Mouse (Mus musculus) bone marrow macrophage, adult 2 months (primary cell): ENCODE measurements around the gene Azin2. TPM values are rescaled to one million over a fixed set of nuclear protein-coding genes. Genes with fewer than 3 reads are reported as not detected.

Source experiments
- H3K27ac ChIP-seq: 2 replicates; pipeline ENCODE4 v1.5.1; 2012; ENCODE audit warnings: low read depth, low read length; ENCODE audit not compliant: insufficient read depth
- H3K4me1 ChIP-seq: 2 replicates; pipeline ENCODE4 v1.6.1; 2012; ENCODE audit warnings: low read length; ENCODE audit not compliant: control insufficient read depth, insufficient read depth
- H3K4me3 ChIP-seq: 2 replicates; pipeline ENCODE4 v1.5.1; 2012; ENCODE audit warnings: mild to moderate bottlenecking, low read length, moderate library complexity; ENCODE audit not compliant: insufficient read depth
- CTCF ChIP-seq: IDR thresholded peaks from 2 replicates; pipeline ENCODE4 v1.5.1; 2012; ENCODE audit warnings: low read depth, mild to moderate bottlenecking, low read length, moderate library complexity
- POLR2A ChIP-seq: IDR thresholded peaks from 2 replicates; pipeline ENCODE4 v1.6.1; 2012; ENCODE audit warnings: mild to moderate bottlenecking, low read depth, low read length, borderline replicate concordance
- polyA plus RNA-seq: library from polyadenylated mRNA; stranded (reverse); fragments of >200 nt; gene quantifications from 2 replicates; pipeline ENCODE4 v1.2.4, GENCODE M21; 2012; ENCODE audit not compliant: missing spikeins, insufficient read depth, insufficient read length

The Azin2 gene
- polyA plus RNA-seq, 1 experiment = 1.8 TPM

GRCm38 (mm10) chr4:128980890-128981832, 18.9 kb upstream of the Azin2 start:
- Histone ChIP-seq H3K27ac (peak overlapping the region; percentile 88), H3K4me3 (no peak overlapping the region), H3K4me1 (peaks cover 68% of the 10 kb centered on the region)
- TF ChIP-seq POLR2A (no peak), CTCF (no peak)

GRCm38 (mm10) chr4:128978634-128979033, 16.4 kb upstream of the Azin2 start:
- H3K4me1 ChIP-seq = peaks cover 66% of the 10 kb centered on the region
- no peak overlapping the region for H3K27ac ChIP-seq
- no peak overlapping the region for H3K4me3 ChIP-seq
- no peak for TF ChIP-seq POLR2A
- no peak for TF ChIP-seq CTCF

GRCm38 (mm10) chr4:128977217-128977616, 15.0 kb upstream of the Azin2 start:
- H3K4me3 ChIP-seq = no peak overlapping the region
- no peak for TF ChIP-seq POLR2A
- no peak for TF ChIP-seq CTCF
- peaks cover 58% of the 10 kb centered on the region for H3K4me1 ChIP-seq
- H3K27ac ChIP-seq = no peak overlapping the region

- peaks cover 52% of the 10 kb centered on the region for H3K4me1 ChIP-seq
- no peak overlapping the region for H3K4me3 ChIP-seq
- TF ChIP-seq POLR2A (no peak), CTCF (no peak)
- no peak overlapping the region for H3K27ac ChIP-seq
Measured at GRCm38 (mm10) chr4:128976577-128976976, 14.3 kb upstream of the Azin2 start.

GRCm38 (mm10) chr4:128974677-128975076, 12.4 kb upstream of the Azin2 start:
- H3K4me1 ChIP-seq = peaks cover 45% of the 10 kb centered on the region
- H3K4me3 ChIP-seq = no peak overlapping the region
- H3K27ac ChIP-seq = no peak overlapping the region
- no peak for TF ChIP-seq CTCF
- no peak for TF ChIP-seq POLR2A

GRCm38 (mm10) chr4:128971065-128971694, 8.9 kb upstream of the Azin2 start:
- peaks cover 16% of the 10 kb centered on the region for H3K4me1 ChIP-seq
- H3K27ac ChIP-seq = no peak overlapping the region
- TF ChIP-seq POLR2A (no peak), CTCF (peak; percentile 70)
- no peak overlapping the region for H3K4me3 ChIP-seq

GRCm38 (mm10) chr4:128970417-128970807, 8.2 kb upstream of the Azin2 start:
- H3K27ac ChIP-seq = no peak overlapping the region
- peaks cover 12% of the 10 kb centered on the region for H3K4me1 ChIP-seq
- H3K4me3 ChIP-seq = no peak overlapping the region
- TF ChIP-seq POLR2A (no peak), CTCF (no peak)

GRCm38 (mm10) chr4:128969607-128970416, 7.6 kb upstream of the Azin2 start:
- Histone ChIP-seq H3K27ac (no peak overlapping the region), H3K4me1 (peaks cover 12% of the 10 kb centered on the region), H3K4me3 (no peak overlapping the region)
- TF ChIP-seq CTCF = no peak
- TF ChIP-seq POLR2A = no peak

GRCm38 (mm10) chr4:128969081-128969480, 6.8 kb upstream of the Azin2 start:
- TF ChIP-seq POLR2A (no peak), CTCF (no peak)
- Histone ChIP-seq H3K4me3 (no peak overlapping the region), H3K27ac (no peak overlapping the region), H3K4me1 (peaks cover 8% of the 10 kb centered on the region)
